In genomic region chr12:79122820-79123219, GRCm38 (mm10) we compare ENCODE assay signal across 10 mouse cellular contexts. TPM values are rescaled to one million over a fixed set of nuclear protein-coding genes. Genes with fewer than 3 reads are reported as not detected.
DNase-seq lines count a peak whose midpoint lies in the region; ATAC-seq and TF ChIP-seq lines count a peak whose summit lies in the region.
"Had no signal": no experiment of that assay in that cellular context is flagged by ENCODE, and none has a peak within 500 bp of the region (broad histone marks: within the 10 kb centered on the region; RNA-seq: fewer than 3 reads in every experiment).

No protein-coding gene starts in this region.

- ATAC-seq in intestine, embryonic 15.5 days: no peak

- no peak overlapping the region for H3K4me2 ChIP-seq in intestine, embryonic 15.5 days (replicated peaks)
- H3K4me2 ChIP-seq: embryonic facial prominence, embryonic 13.5 days; liver, embryonic 15.5 days had no signal

- 43% methylated on average over 3 of the region's 3 CpGs for WGBS in thymus, adult 2 months
- 33% methylated on average over 3 of the region's 3 CpGs for WGBS in intestine, embryonic 15.5 days

- H3K9ac ChIP-seq in intestine, embryonic 15.5 days: no peak overlapping the region
- H3K9ac ChIP-seq: embryonic facial prominence, embryonic 13.5 days; liver, embryonic 15.5 days had no signal

- no peak overlapping the region for H3K27ac ChIP-seq in thymus, adult 2 months (ENCODE audit: control insufficient read depth, insufficient read depth, low read length)
- H3K27ac ChIP-seq in intestine, embryonic 15.5 days: no peak overlapping the region
- H3K27ac ChIP-seq: embryonic facial prominence, embryonic 13.5 days; liver, embryonic 15.5 days had no signal

- TF ChIP-seq CTCF in thymus, adult 2 months (IDR thresholded peaks at IDR 0.05; ENCODE audit: borderline replicate concordance, control insufficient read depth, extremely low read depth, insufficient read depth, low read length, poor library complexity): no peak

- H3K4me1 ChIP-seq in thymus, adult 2 months (replicated peaks; ENCODE audit: control insufficient read depth, insufficient read depth, low read length): no peaks in the 10 kb centered on the region
- H3K4me1 ChIP-seq in intestine, embryonic 15.5 days (replicated peaks): no peaks in the 10 kb centered on the region
- H3K4me1 ChIP-seq: embryonic facial prominence, embryonic 13.5 days; liver, embryonic 15.5 days had no signal

- H3K27me3 ChIP-seq in thymus, adult 2 months (ENCODE audit: control insufficient read depth, insufficient read depth, low read length): no peaks in the 10 kb centered on the region
- no peaks in the 10 kb centered on the region for H3K27me3 ChIP-seq in intestine, embryonic 15.5 days (replicated peaks)
- H3K27me3 ChIP-seq: embryonic facial prominence, embryonic 13.5 days; liver, embryonic 15.5 days had no signal

- peak; percentile 32 for DNase-seq in kidney, adult 9 months
- DNase-seq in kidney, adult 8-10 months: no peak
- DNase-seq in thymus, postnatal 0 days (ENCODE audit: low spot score): peak; percentile 8
- no peak for DNase-seq in thymus, adult 2 months
- DNase-seq in embryo, embryonic 9.5 days (ENCODE audit: extremely low spot score): peak; percentile 14
- DNase-seq in ovary, postnatal 10 days (ENCODE audit: low spot score): no peak
- no peak for DNase-seq in cerebellum, adult 11 months

- no peaks in the 10 kb centered on the region for H3K9me3 ChIP-seq in intestine, embryonic 15.5 days
- H3K9me3 ChIP-seq: embryonic facial prominence, embryonic 13.5 days; liver, embryonic 15.5 days had no signal

- H3K4me3 ChIP-seq in thymus, adult 2 months (ENCODE audit: control insufficient read depth, insufficient read depth, low read length): no peak overlapping the region
- H3K4me3 ChIP-seq in intestine, embryonic 15.5 days (replicated peaks): no peak overlapping the region
- H3K4me3 ChIP-seq: embryonic facial prominence, embryonic 13.5 days; liver, embryonic 15.5 days had no signal

- no peaks in the 10 kb centered on the region for H3K36me3 ChIP-seq in thymus, adult 2 months (ENCODE audit: control insufficient read depth, insufficient read depth, low read length)
- H3K36me3 ChIP-seq in intestine, embryonic 15.5 days: no peaks in the 10 kb centered on the region
- H3K36me3 ChIP-seq: embryonic facial prominence, embryonic 13.5 days; liver, embryonic 15.5 days had no signal

- TF ChIP-seq POLR2A in thymus, adult 2 months (IDR thresholded peaks at IDR 0.05; ENCODE audit: control insufficient read depth, extremely low read depth, insufficient read depth, low read length, poor library complexity): no peak

RNA-seq across cellular contexts. Expression of gene Arg2, which starts 7.8 kb away (rescaled TPM):
- polyA plus RNA-seq in thymus, postnatal 0 days (2015; fragmentation: Nextera tagmentation; extraction: Ambion mirVana): 4.0 and 4.3 TPM in 2 replicates
- 3.2 and 5.1 TPM in 2 replicates for polyA plus RNA-seq in thymus, adult 2 months (2012; rRNA removed)
- polyA plus RNA-seq in intestine, embryonic 15.5 days (2015; fragmentation: Nextera tagmentation; extraction: Ambion mirVana): 0.55 and 1.1 TPM in 2 replicates

RNA-seq across cellular contexts. Expression of gene Pigh, which starts 33.4 kb away (rescaled TPM):
- polyA plus RNA-seq in thymus, postnatal 0 days (2015; fragmentation: Nextera tagmentation; extraction: Ambion mirVana): 18.0 and 19.5 TPM in 2 replicates
- 21.3 and 23.6 TPM in 2 replicates for polyA plus RNA-seq in thymus, adult 2 months (2012; rRNA removed)
- 25.4 and 26.0 TPM in 2 replicates for polyA plus RNA-seq in intestine, embryonic 15.5 days (2015; fragmentation: Nextera tagmentation; extraction: Ambion mirVana)

RNA-seq across cellular contexts. Expression of gene Vti1b, which starts 49.6 kb away (rescaled TPM):
- polyA plus RNA-seq in thymus, postnatal 0 days (2015; fragmentation: Nextera tagmentation; extraction: Ambion mirVana): 82.7 and 90.8 TPM in 2 replicates
- polyA plus RNA-seq in thymus, adult 2 months (2012; rRNA removed): 25.4 and 25.8 TPM in 2 replicates
- polyA plus RNA-seq in intestine, embryonic 15.5 days (2015; fragmentation: Nextera tagmentation; extraction: Ambion mirVana): 106 and 111 TPM in 2 replicates

Comparison
In these comparisons a context has a peak if more than half of its experiments do, and no peak if none do; other contexts are left out.
1. DNase-seq: peak in kidney, adult 9 months (single experiment), thymus, postnatal 0 days (single experiment) and embryo, embryonic 9.5 days (single experiment); none in kidney, adult 8-10 months (0 of 2), thymus, adult 2 months (single experiment), ovary, postnatal 10 days (single experiment) and cerebellum, adult 11 months (single experiment).